Mouse (Mus musculus): ENCODE results near the gene Itga11.

DNA sequence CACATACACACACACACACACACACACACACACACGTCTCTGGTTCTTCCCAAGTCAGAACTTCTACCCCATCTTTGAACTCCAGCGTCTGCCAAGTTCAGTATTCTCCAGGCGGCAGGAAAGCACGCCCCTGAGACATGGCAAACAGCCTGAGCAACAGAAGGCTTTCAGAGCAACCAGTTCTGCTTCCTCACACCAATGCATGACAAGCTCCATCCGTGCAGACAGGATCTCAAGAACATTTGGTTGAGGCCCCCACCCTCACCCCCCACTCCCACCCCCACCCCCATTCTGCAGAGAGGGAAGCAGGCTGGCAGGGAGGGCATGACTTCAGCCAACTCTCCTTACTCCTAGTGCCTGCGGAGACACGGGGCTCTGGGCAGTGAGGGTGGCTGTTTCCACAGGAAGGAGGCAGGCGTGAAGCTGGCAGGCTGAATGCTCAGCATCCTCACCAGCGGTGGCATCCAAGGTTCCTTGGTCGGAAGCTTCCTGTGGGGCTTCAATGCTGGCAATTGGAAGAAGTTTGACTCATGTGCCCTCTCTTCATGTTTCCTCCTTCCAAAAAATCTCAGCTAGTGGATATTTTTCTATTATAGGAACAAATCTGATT is 46.9 kb upstream of the Itga11 start:
- no peak for TF ChIP-seq GATA1 (IDR thresholded peaks at IDR 0.05; ENCODE audit: borderline replicate concordance, low read length)
- no peak for TF ChIP-seq FLI1 (IDR thresholded peaks at IDR 0.05; ENCODE audit: low read length)

Measured in megakaryocyte, embryonic 14.5 days (primary cell).